Mouse (Mus musculus): ENCODE results near the gene Csnk1g2. TPM values are rescaled to one million over a fixed set of nuclear protein-coding genes. Genes with fewer than 3 reads are reported as not detected.

Csnk1g2 gene
- total and polyA plus RNA-seq, 2 experiments from 2014 or later: 94.1 to 127 TPM

GRCm38 (mm10) chr10:80658841-80659202, 36.2 kb downstream of the Csnk1g2 start:
- peak; percentile 40 for DNase-seq
- H3K27me3 ChIP-seq (ENCODE audit: insufficient read depth, low read length): no peaks in the 10 kb centered on the region
- H3K4me2 ChIP-seq (ENCODE audit: low read depth): no peak overlapping the region
- peaks cover 9% of the 10 kb centered on the region for H3K4me1 ChIP-seq (ENCODE audit: insufficient read depth)
- H3K4me3 ChIP-seq (ENCODE audit: low read depth, low read length): no peak overlapping the region
- WGBS: 67% methylated on average over 4 of the region's 4 CpGs
- TF ChIP-seq CTCF (IDR thresholded peaks at IDR 0.05; ENCODE audit: low read depth): no peak
- H3K27ac ChIP-seq (ENCODE audit: low read depth, low read length): peak overlapping the region; percentile 67
- no peaks in the 10 kb centered on the region for H3K9me3 ChIP-seq (ENCODE audit: low read length)
- H3K9ac ChIP-seq: no peak overlapping the region
- no peak for ATAC-seq
- H3K36me3 ChIP-seq (ENCODE audit: insufficient read depth): no peaks in the 10 kb centered on the region

- H3K4me1 ChIP-seq (ENCODE audit: insufficient read depth): peaks cover 9% of the 10 kb centered on the region
- WGBS: 5% methylated on average over 10 of the region's 10 CpGs
- H3K27ac ChIP-seq (ENCODE audit: low read depth, low read length): peak overlapping the region; percentile 67
- peak overlapping the region; percentile 42 for H3K4me2 ChIP-seq (ENCODE audit: low read depth)
- DNase-seq (peak; percentile 88), ATAC-seq (no peak)
- H3K4me3 ChIP-seq (ENCODE audit: low read depth, low read length): peak overlapping the region; percentile 31
- TF ChIP-seq CTCF (IDR thresholded peaks at IDR 0.05; ENCODE audit: low read depth): peak; percentile 76
- no peaks in the 10 kb centered on the region for H3K27me3 ChIP-seq (ENCODE audit: insufficient read depth, low read length)
- H3K9ac ChIP-seq: no peak overlapping the region
- H3K36me3 ChIP-seq (ENCODE audit: insufficient read depth): no peaks in the 10 kb centered on the region
- H3K9me3 ChIP-seq (ENCODE audit: low read length): no peaks in the 10 kb centered on the region
Observed at GRCm38 (mm10) chr10:80659213-80659612, 36.6 kb downstream of the Csnk1g2 start.

DNA sequence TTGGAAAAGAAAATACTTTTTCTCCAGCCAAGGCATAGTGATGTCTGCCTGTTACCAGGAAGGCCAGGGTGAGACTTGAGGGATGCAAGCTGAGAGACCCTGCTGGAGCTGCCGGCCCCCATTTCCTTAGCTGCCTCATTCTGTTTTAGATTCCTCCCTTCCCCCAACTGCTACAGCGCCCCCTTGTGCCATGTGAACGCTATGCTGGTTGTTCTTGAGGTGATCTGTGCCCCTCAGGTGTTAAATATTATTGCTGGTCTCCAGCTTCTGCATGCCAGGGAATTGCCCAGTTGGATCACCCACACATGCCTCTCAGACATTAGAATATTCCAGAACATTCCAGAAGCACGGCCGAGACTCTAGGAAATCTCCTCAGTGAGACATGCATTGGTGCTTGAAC, 38.5 kb downstream of the Csnk1g2 start:
- peak; percentile 69 for TF ChIP-seq CTCF (IDR thresholded peaks at IDR 0.05; ENCODE audit: low read depth)
- Histone ChIP-seq H3K36me3 (ENCODE audit: insufficient read depth) (peaks cover 10% of the 10 kb centered on the region; the same call in 1 of the 2 replicates), H3K27ac (ENCODE audit: low read depth, low read length) (no peak overlapping the region), H3K9ac (no peak overlapping the region), H3K4me1 (ENCODE audit: insufficient read depth) (no peaks in the 10 kb centered on the region), H3K27me3 (ENCODE audit: insufficient read depth, low read length) (no peaks in the 10 kb centered on the region), H3K4me3 (ENCODE audit: low read depth, low read length) (no peak overlapping the region), H3K4me2 (ENCODE audit: low read depth) (no peak overlapping the region), H3K9me3 (ENCODE audit: low read length) (no peaks in the 10 kb centered on the region)
- ATAC-seq: no peak
- WGBS: 42% methylated on average over 5 of the region's 5 CpGs
- DNase-seq: no peak

DNA sequence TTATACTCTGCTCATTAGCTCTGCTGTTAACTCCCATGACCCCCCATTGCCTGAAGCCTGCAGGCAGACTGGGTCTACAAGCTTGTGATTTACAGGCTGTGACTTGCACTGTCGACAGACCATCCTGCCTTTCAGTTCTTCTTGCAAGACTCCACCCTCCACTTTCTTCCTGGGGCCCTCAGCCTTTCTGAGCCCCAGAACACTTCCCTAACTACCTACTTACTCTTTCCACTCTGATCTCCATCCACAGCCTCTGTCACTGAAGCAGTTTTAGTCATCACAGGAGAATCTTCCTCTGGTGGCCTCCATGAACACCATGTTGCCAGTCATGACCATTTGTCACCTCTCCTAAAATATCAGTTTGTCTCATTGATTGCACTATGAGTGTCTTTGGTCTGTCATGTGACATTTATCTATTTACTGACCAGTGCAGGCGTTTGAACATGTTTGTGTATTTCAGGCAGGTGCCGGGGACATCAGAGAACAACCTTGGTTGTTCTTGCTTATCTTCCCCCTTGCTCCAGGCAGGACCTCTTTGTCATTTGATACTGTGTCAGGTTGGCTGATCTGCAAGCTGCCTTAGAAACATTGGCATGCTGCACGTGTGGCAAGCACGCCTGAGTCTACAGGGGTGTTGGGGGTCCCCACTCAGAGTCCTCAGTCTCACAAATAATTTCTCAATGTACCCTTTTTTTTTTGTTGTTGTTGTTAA, 41.0 kb downstream of the Csnk1g2 start:
- no peaks in the 10 kb centered on the region for H3K9me3 ChIP-seq (ENCODE audit: low read length)
- no peaks in the 10 kb centered on the region for H3K27me3 ChIP-seq (ENCODE audit: insufficient read depth, low read length)
- ATAC-seq (no peak), DNase-seq (no peak)
- 60% methylated on average over 5 of the region's 5 CpGs for WGBS
- no peak overlapping the region for H3K4me3 ChIP-seq (ENCODE audit: low read depth, low read length)
- H3K4me1 ChIP-seq (ENCODE audit: insufficient read depth): no peaks in the 10 kb centered on the region
- no peak overlapping the region for H3K4me2 ChIP-seq (ENCODE audit: low read depth)
- H3K27ac ChIP-seq (ENCODE audit: low read depth, low read length): no peak overlapping the region
- no peak for TF ChIP-seq CTCF (IDR thresholded peaks at IDR 0.05; ENCODE audit: low read depth)
- H3K36me3 ChIP-seq (ENCODE audit: insufficient read depth): peaks cover 35% of the 10 kb centered on the region
- no peak overlapping the region for H3K9ac ChIP-seq

DNA sequence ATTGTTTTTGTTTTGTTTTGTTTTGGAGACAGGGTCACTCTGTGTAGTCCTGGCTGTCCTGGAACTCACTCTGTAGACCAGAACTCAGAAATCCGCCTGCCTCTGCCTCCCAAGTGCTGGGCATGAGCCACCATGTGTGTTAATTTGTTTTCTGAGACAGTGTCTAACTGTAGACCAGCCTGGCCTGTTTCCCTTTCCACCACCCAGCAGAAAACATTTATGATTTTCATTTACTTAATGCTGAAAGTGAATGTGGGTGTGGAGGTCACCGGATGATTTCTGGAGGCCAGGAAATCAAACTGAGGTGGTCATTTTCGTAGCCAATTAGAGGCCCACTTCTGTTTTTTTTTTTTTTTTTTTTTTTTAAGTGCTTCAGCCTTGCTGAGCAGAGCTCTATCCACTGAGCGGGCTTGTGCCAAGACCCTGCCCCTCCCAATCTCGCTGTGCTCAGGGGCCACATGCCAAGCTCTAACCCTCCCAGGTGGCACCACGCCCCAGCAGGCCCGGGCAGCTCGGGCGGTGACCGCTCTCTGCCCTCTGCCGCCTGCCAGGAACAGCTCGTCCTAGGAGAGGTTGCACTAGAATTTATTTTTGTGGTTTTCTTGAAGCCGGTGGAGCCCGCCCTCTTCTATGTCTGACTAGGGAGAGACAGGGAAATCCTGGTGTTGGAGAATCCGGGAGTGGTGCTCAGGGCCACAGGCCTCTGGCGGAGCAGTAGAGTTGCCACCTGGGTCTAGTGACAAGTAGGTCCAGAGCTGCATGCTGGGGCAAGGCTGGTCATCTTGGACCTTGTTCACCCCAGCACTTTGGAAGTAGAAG, 41.8 kb downstream of the Csnk1g2 start:
- DNase-seq (no peak), ATAC-seq (peak; percentile 14; the same call in 1 of the 2 replicates)
- H3K4me2 ChIP-seq (ENCODE audit: low read depth): no peak overlapping the region

DNA sequence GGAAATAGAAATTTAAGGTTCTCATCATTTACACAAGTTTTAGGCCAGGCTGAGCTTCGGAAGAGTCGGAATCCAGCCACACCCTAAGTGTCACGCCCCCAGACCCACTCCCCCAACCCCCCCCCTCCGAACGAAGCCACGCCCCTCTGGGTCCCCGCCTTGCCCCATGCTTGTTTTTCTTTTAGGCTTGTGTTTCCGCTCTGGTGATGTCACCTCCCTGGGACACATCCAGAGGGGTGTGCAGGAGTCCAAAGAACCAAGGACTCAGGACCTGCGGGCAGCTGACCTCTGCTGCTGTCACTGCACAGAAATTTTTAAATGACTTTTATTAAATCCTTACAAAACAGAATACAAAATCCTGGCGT, 42.4 kb downstream of the Csnk1g2 start:
- H3K27ac ChIP-seq (ENCODE audit: low read depth, low read length): no peak overlapping the region
- no peak for DNase-seq

More for the DNA sequence above, 41.8 kb downstream of the Csnk1g2 start:
- H3K4me1 ChIP-seq (ENCODE audit: insufficient read depth): no peaks in the 10 kb centered on the region
- H3K27ac ChIP-seq (ENCODE audit: low read depth, low read length): peak overlapping the region; percentile 9; the same call in 1 of the 2 replicates
- H3K27me3 ChIP-seq (ENCODE audit: insufficient read depth, low read length): no peaks in the 10 kb centered on the region
- no peak for TF ChIP-seq CTCF (IDR thresholded peaks at IDR 0.05; ENCODE audit: low read depth)
- no peak overlapping the region for H3K4me3 ChIP-seq (ENCODE audit: low read depth, low read length)
- H3K9ac ChIP-seq: no peak overlapping the region
- WGBS: 46% methylated on average over 16 of the region's 16 CpGs
- no peaks in the 10 kb centered on the region for H3K9me3 ChIP-seq (ENCODE audit: low read length)
- H3K36me3 ChIP-seq (ENCODE audit: insufficient read depth): peaks cover 43% of the 10 kb centered on the region

GRCm38 (mm10) chr10:80665459-80665858, 42.8 kb downstream of the Csnk1g2 start:
- peaks cover 53% of the 10 kb centered on the region for H3K36me3 ChIP-seq (ENCODE audit: insufficient read depth)
- no peaks in the 10 kb centered on the region for H3K4me1 ChIP-seq (ENCODE audit: insufficient read depth)
- DNase-seq (no peak), ATAC-seq (no peak)
- H3K4me3 ChIP-seq (ENCODE audit: low read depth, low read length): no peak overlapping the region
- H3K9ac ChIP-seq: no peak overlapping the region
- H3K4me2 ChIP-seq (ENCODE audit: low read depth): no peak overlapping the region
- H3K27me3 ChIP-seq (ENCODE audit: insufficient read depth, low read length): no peaks in the 10 kb centered on the region
- WGBS: 68% methylated on average over 4 of the region's 4 CpGs
- TF ChIP-seq CTCF (IDR thresholded peaks at IDR 0.05; ENCODE audit: low read depth): no peak
- no peaks in the 10 kb centered on the region for H3K9me3 ChIP-seq (ENCODE audit: low read length)
- no peak overlapping the region for H3K27ac ChIP-seq (ENCODE audit: low read depth, low read length)

More for the DNA sequence above, 42.4 kb downstream of the Csnk1g2 start:
- no peak for ATAC-seq
- peaks cover 49% of the 10 kb centered on the region for H3K36me3 ChIP-seq (ENCODE audit: insufficient read depth)
- WGBS: 21% methylated on average over 10 of the region's 10 CpGs
- no peaks in the 10 kb centered on the region for H3K27me3 ChIP-seq (ENCODE audit: insufficient read depth, low read length)
- H3K4me2 ChIP-seq (ENCODE audit: low read depth): no peak overlapping the region
- no peak for TF ChIP-seq CTCF (IDR thresholded peaks at IDR 0.05; ENCODE audit: low read depth)
- no peaks in the 10 kb centered on the region for H3K4me1 ChIP-seq (ENCODE audit: insufficient read depth)
- no peak overlapping the region for H3K4me3 ChIP-seq (ENCODE audit: low read depth, low read length)
- no peaks in the 10 kb centered on the region for H3K9me3 ChIP-seq (ENCODE audit: low read length)
- H3K9ac ChIP-seq: no peak overlapping the region
